Mouse (Mus musculus): ENCODE measurements around the gene Msrb1. TPM values are rescaled to one million over a fixed set of nuclear protein-coding genes. Genes with fewer than 3 reads are reported as not detected.

The Msrb1 gene
- total RNA-seq, 1 experiment: 30.2 TPM

GRCm38 (mm10) chr17:24698715-24699114 is 37.7 kb upstream of the Msrb1 start:
- H3K9me3 ChIP-seq (ENCODE audit: control insufficient read depth, insufficient read depth, low read depth, low read length): no peaks in the 10 kb centered on the region
- H3K4me1 ChIP-seq (ENCODE audit: control insufficient read depth in 2 of 2, insufficient read depth in 2 of 2, low read length in 2 of 2, poor library complexity in 1 of 2): peaks cover 11 to 13% of the 10 kb centered on the region in 2 experiments
- no peak for DNase-seq (ENCODE audit: low read depth, low spot score)
- peak overlapping the region; percentile 2; the same call in 1 of the 2 replicates for H3K9ac ChIP-seq (ENCODE audit: insufficient read depth, low read depth, low read length, poor library complexity, severe bottlenecking)
- in situ Hi-C loops (cut with MboI; ENCODE audit: low sequenced_read_pairs in 2 of 2, unreplicated experiment in 2 of 2): no loop called here
- peak overlapping the region; percentile 55; the same call in 1 of the 2 replicates for H3K27ac ChIP-seq (ENCODE audit: insufficient read depth, low read depth, low read length, poor library complexity, severe bottlenecking)
- peaks cover 40% of the 10 kb centered on the region for H3K36me3 ChIP-seq (ENCODE audit: control insufficient read depth, insufficient read depth, low read length, poor library complexity, severe bottlenecking)
- H3K4me3 ChIP-seq (ENCODE audit: insufficient read depth in 1 of 2, low read depth in 1 of 2, low read length in 2 of 2, poor library complexity in 1 of 2, severe bottlenecking in 1 of 2): no peak overlapping the region
- no peak for TF ChIP-seq ZC3H11A (IDR thresholded peaks at IDR 0.05; ENCODE audit: borderline replicate concordance, low read depth, low read length)
- no peak for TF ChIP-seq CHD2 (IDR thresholded peaks at IDR 0.05; ENCODE audit: low read depth, low read length)
- TF ChIP-seq HCFC1 (IDR thresholded peaks at IDR 0.05; ENCODE audit: borderline replicate concordance, insufficient read depth, low read length): no peak
- no peak for TF ChIP-seq ZNF384 (IDR thresholded peaks at IDR 0.05; ENCODE audit: low read depth, low read length)
- TF ChIP-seq MAFK (IDR thresholded peaks at IDR 0.05; ENCODE audit: insufficient read depth, low read depth, low read length): no peak

DNA sequence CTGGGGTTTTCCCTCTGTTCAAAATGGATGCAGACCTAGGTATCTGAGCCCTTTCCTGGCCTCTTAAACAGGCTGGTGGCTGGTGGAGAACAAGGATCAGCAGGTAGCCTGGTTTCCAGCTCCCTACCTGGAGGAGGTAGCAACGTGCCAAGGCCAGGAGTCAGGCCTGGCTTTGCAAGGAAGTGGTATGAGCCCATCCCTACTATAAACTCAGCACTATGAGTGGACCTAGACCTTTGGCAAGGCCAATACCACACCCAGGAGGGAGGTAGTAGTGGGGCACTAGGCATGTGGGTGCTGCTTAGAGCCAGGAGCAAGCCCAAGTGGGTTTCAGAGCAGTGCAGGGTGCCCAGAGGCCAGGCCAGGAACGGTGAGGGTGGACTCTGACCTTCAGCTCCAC is 37.0 kb upstream of the Msrb1 start:
- in situ Hi-C loops (cut with MboI; ENCODE audit: low sequenced_read_pairs in 2 of 2, unreplicated experiment in 2 of 2): no loop called here
- no peaks in the 10 kb centered on the region for H3K9me3 ChIP-seq (ENCODE audit: control insufficient read depth, insufficient read depth, low read depth, low read length)
- H3K4me1 ChIP-seq (ENCODE audit: control insufficient read depth in 2 of 2, insufficient read depth in 2 of 2, low read length in 2 of 2, poor library complexity in 1 of 2): peaks cover 11 to 13% of the 10 kb centered on the region in 2 experiments
- no peak overlapping the region for H3K27ac ChIP-seq (ENCODE audit: insufficient read depth, low read depth, low read length, poor library complexity, severe bottlenecking)
- no peak for DNase-seq (ENCODE audit: low read depth, low spot score)
- no peak overlapping the region for H3K9ac ChIP-seq (ENCODE audit: insufficient read depth, low read depth, low read length, poor library complexity, severe bottlenecking)
- TF ChIP-seq MAFK (IDR thresholded peaks at IDR 0.05; ENCODE audit: insufficient read depth, low read depth, low read length) (no peak), ZNF384 (IDR thresholded peaks at IDR 0.05; ENCODE audit: low read depth, low read length) (no peak), ZC3H11A (IDR thresholded peaks at IDR 0.05; ENCODE audit: borderline replicate concordance, low read depth, low read length) (no peak), CHD2 (IDR thresholded peaks at IDR 0.05; ENCODE audit: low read depth, low read length) (no peak), HCFC1 (IDR thresholded peaks at IDR 0.05; ENCODE audit: borderline replicate concordance, insufficient read depth, low read length) (no peak)
- H3K36me3 ChIP-seq (ENCODE audit: control insufficient read depth, insufficient read depth, low read length, poor library complexity, severe bottlenecking): peaks cover 44% of the 10 kb centered on the region
- no peak overlapping the region for H3K4me3 ChIP-seq (ENCODE audit: insufficient read depth in 1 of 2, low read depth in 1 of 2, low read length in 2 of 2, poor library complexity in 1 of 2, severe bottlenecking in 1 of 2)

GRCm38 (mm10) chr17:24701251-24701650 is 35.2 kb upstream of the Msrb1 start:
- H3K36me3 ChIP-seq (ENCODE audit: control insufficient read depth, insufficient read depth, low read length, poor library complexity, severe bottlenecking): peaks cover 55% of the 10 kb centered on the region
- no peak overlapping the region for H3K4me3 ChIP-seq (ENCODE audit: insufficient read depth in 1 of 2, low read depth in 1 of 2, low read length in 2 of 2, poor library complexity in 1 of 2, severe bottlenecking in 1 of 2)
- DNase-seq (ENCODE audit: low read depth, low spot score): no peak
- no peaks in the 10 kb centered on the region for H3K9me3 ChIP-seq (ENCODE audit: control insufficient read depth, insufficient read depth, low read depth, low read length)
- no peak overlapping the region for H3K9ac ChIP-seq (ENCODE audit: insufficient read depth, low read depth, low read length, poor library complexity, severe bottlenecking)
- H3K4me1 ChIP-seq (ENCODE audit: control insufficient read depth in 2 of 2, insufficient read depth in 2 of 2, low read length in 2 of 2, poor library complexity in 1 of 2): peaks cover 11 to 13% of the 10 kb centered on the region in 2 experiments
- in situ Hi-C loops (cut with MboI; ENCODE audit: low sequenced_read_pairs in 2 of 2, unreplicated experiment in 2 of 2): no loop called here
- no peak overlapping the region for H3K27ac ChIP-seq (ENCODE audit: insufficient read depth, low read depth, low read length, poor library complexity, severe bottlenecking)
- TF ChIP-seq ZC3H11A (IDR thresholded peaks at IDR 0.05; ENCODE audit: borderline replicate concordance, low read depth, low read length) (no peak), MAFK (IDR thresholded peaks at IDR 0.05; ENCODE audit: insufficient read depth, low read depth, low read length) (no peak), HCFC1 (IDR thresholded peaks at IDR 0.05; ENCODE audit: borderline replicate concordance, insufficient read depth, low read length) (no peak), ZNF384 (IDR thresholded peaks at IDR 0.05; ENCODE audit: low read depth, low read length) (no peak), CHD2 (IDR thresholded peaks at IDR 0.05; ENCODE audit: low read depth, low read length) (no peak)

- H3K27ac ChIP-seq (ENCODE audit: insufficient read depth, low read depth, low read length, poor library complexity, severe bottlenecking): no peak overlapping the region
- H3K4me1 ChIP-seq (ENCODE audit: control insufficient read depth in 2 of 2, insufficient read depth in 2 of 2, low read length in 2 of 2, poor library complexity in 1 of 2): no peaks in the 10 kb centered on the region; a peak in 1 of 4 replicates
- no peak for DNase-seq (ENCODE audit: low read depth, low spot score)
- H3K4me3 ChIP-seq (ENCODE audit: insufficient read depth in 1 of 2, low read depth in 1 of 2, low read length in 2 of 2, poor library complexity in 1 of 2, severe bottlenecking in 1 of 2): no peak overlapping the region
- no peak for TF ChIP-seq CHD2 (IDR thresholded peaks at IDR 0.05; ENCODE audit: low read depth, low read length)
- no peak for TF ChIP-seq HCFC1 (IDR thresholded peaks at IDR 0.05; ENCODE audit: borderline replicate concordance, insufficient read depth, low read length)
- TF ChIP-seq ZC3H11A (IDR thresholded peaks at IDR 0.05; ENCODE audit: borderline replicate concordance, low read depth, low read length): no peak
- TF ChIP-seq ZNF384 (IDR thresholded peaks at IDR 0.05; ENCODE audit: low read depth, low read length): no peak
- TF ChIP-seq MAFK (IDR thresholded peaks at IDR 0.05; ENCODE audit: insufficient read depth, low read depth, low read length): no peak
- H3K36me3 ChIP-seq (ENCODE audit: control insufficient read depth, insufficient read depth, low read length, poor library complexity, severe bottlenecking): peaks cover 41% of the 10 kb centered on the region
- H3K9me3 ChIP-seq (ENCODE audit: control insufficient read depth, insufficient read depth, low read depth, low read length): no peaks in the 10 kb centered on the region
- H3K9ac ChIP-seq (ENCODE audit: insufficient read depth, low read depth, low read length, poor library complexity, severe bottlenecking): no peak overlapping the region
- in situ Hi-C loops (cut with MboI; ENCODE audit: low sequenced_read_pairs in 2 of 2, unreplicated experiment in 2 of 2): no loop called here
These were observed 30.6 kb upstream of the Msrb1 start for GRCm38 (mm10) chr17:24705821-24706220.
